Mouse (Mus musculus): ENCODE results near the gene Rhpn2.
"Not testable (repeated sequence)": the region's sequence is repeated elsewhere in the genome, so short reads cannot be mapped to it uniquely, and the experiment has no call there.

- TF ChIP-seq POLR2A (IDR thresholded peaks at IDR 0.05; ENCODE audit: extremely low read depth, insufficient read depth, low read length); CTCF (IDR thresholded peaks at IDR 0.05; ENCODE audit: low read depth, low read length): not testable (repeated sequence)
Observed at GRCm38 (mm10) chr7:35319221-35319620, 14.7 kb upstream of the Rhpn2 start.
